Mouse (Mus musculus) brain, embryonic 14.5 days (tissue): ENCODE results near the gene Elp5.

ENCODE experiments used
- CTCF ChIP-seq: fragments of 200-500 bp; IDR thresholded peaks from 2 replicates; pipeline ENCODE4 v1.5.1; 2012; ENCODE audit warnings: inconsistent platforms, mild to moderate bottlenecking, moderate library complexity, borderline replicate concordance; ENCODE audit not compliant: insufficient read depth, insufficient read length; ENCODE audit errors: extremely low read depth
- POLR2A ChIP-seq: fragments of 200-500 bp; IDR thresholded peaks from 2 replicates; pipeline ENCODE4 v1.6.1; 2012; ENCODE audit warnings: mild to moderate bottlenecking, inconsistent platforms, borderline replicate concordance; ENCODE audit not compliant: poor library complexity, insufficient read depth, insufficient read length, severe bottlenecking; ENCODE audit errors: extremely low read depth

- TF ChIP-seq POLR2A = no peak
- no peak for TF ChIP-seq CTCF
These were observed 37.8 kb upstream of the Elp5 start for GRCm38 (mm10) chr11:70020022-70020631.
